Mouse (Mus musculus) MEL (cell line): ENCODE measurements around the gene Eva1b.

Source experiments
- CTCF ChIP-seq, 3 experiments: IDR thresholded peaks in 2 of 3; conservative IDR thresholded peaks in 1 of 3; 2 replicates each; pipeline ENCODE4 v1.5.1; 2011 to 2012; ENCODE audit warnings: low read length in 3 of 3, low read depth in 2 of 3, mild to moderate bottlenecking in 2 of 3, improper control_type of control experiment in 1 of 3, inconsistent platforms in 1 of 3, mixed read lengths in 1 of 3, moderate library complexity in 1 of 3; ENCODE audit not compliant: control insufficient read depth in 1 of 3, insufficient read depth in 1 of 3, poor library complexity in 1 of 3, severe bottlenecking in 1 of 3
- EP300 ChIP-seq, 2 experiments: IDR thresholded peaks; 2 replicates each; pipeline ENCODE4 v1.6.1; 2011; ENCODE audit warnings: improper control_type of control experiment in 2 of 2, low read length in 2 of 2, low read depth in 1 of 2, mild to moderate bottlenecking in 1 of 2
- HCFC1 ChIP-seq: IDR thresholded peaks from 2 replicates; pipeline ENCODE4 v1.6.1; 2012; ENCODE audit warnings: low read depth, mild to moderate bottlenecking, inconsistent platforms, low read length, improper control_type of control experiment, moderate library complexity
- JUND ChIP-seq: IDR thresholded peaks from 2 replicates; pipeline ENCODE4 v1.6.1; 2011; ENCODE audit warnings: low read depth, mild to moderate bottlenecking, improper control_type of control experiment, low read length
- KAT2A ChIP-seq: conservative IDR thresholded peaks from 2 replicates; pipeline ENCODE4 v1.6.1; 2012; ENCODE audit warnings: low read depth, low read length, improper control_type of control experiment, inconsistent platforms
- MAFK ChIP-seq: IDR thresholded peaks from 2 replicates; pipeline ENCODE4 v1.6.1; 2011; ENCODE audit warnings: low read depth, mild to moderate bottlenecking, low read length, improper control_type of control experiment, borderline replicate concordance
- POLR2A ChIP-seq, 2 experiments: IDR thresholded peaks; 2 replicates each; pipeline ENCODE4 v1.6.1; 2011 to 2012; ENCODE audit warnings: low read length in 2 of 2, mild to moderate bottlenecking in 2 of 2, control low read depth in 1 of 2, improper control_type of control experiment in 1 of 2, low read depth in 1 of 2, moderate library complexity in 1 of 2; ENCODE audit not compliant: control insufficient read depth in 1 of 2, insufficient read depth in 1 of 2, poor library complexity in 1 of 2
- POLR2AphosphoS2 ChIP-seq: IDR thresholded peaks from 2 replicates; pipeline ENCODE4 v1.6.1; 2011; ENCODE audit warnings: low read length, improper control_type of control experiment
- RAD21 ChIP-seq: IDR thresholded peaks from 2 replicates; pipeline ENCODE4 v1.6.1; 2011; ENCODE audit warnings: mild to moderate bottlenecking, low read depth, low read length, improper control_type of control experiment
- SIN3A ChIP-seq: IDR thresholded peaks from 2 replicates; pipeline ENCODE4 v1.6.1; 2012; ENCODE audit warnings: low read length, improper control_type of control experiment, inconsistent platforms
- TCF12 ChIP-seq: IDR thresholded peaks from 2 replicates; pipeline ENCODE4 v1.6.1; 2014; ENCODE audit warnings: low read depth, mild to moderate bottlenecking, inconsistent platforms, low read length, improper control_type of control experiment, moderate library complexity
- USF1 ChIP-seq: IDR thresholded peaks from 2 replicates; pipeline ENCODE4 v1.6.1; 2014; ENCODE audit warnings: low read depth, mild to moderate bottlenecking, inconsistent platforms, low read length, improper control_type of control experiment, moderate library complexity
- ZMIZ1 ChIP-seq: IDR thresholded peaks from 2 replicates; pipeline ENCODE4 v1.6.1; 2012; ENCODE audit warnings: low read depth, mild to moderate bottlenecking, inconsistent platforms, low read length, improper control_type of control experiment, moderate library complexity

DNA sequence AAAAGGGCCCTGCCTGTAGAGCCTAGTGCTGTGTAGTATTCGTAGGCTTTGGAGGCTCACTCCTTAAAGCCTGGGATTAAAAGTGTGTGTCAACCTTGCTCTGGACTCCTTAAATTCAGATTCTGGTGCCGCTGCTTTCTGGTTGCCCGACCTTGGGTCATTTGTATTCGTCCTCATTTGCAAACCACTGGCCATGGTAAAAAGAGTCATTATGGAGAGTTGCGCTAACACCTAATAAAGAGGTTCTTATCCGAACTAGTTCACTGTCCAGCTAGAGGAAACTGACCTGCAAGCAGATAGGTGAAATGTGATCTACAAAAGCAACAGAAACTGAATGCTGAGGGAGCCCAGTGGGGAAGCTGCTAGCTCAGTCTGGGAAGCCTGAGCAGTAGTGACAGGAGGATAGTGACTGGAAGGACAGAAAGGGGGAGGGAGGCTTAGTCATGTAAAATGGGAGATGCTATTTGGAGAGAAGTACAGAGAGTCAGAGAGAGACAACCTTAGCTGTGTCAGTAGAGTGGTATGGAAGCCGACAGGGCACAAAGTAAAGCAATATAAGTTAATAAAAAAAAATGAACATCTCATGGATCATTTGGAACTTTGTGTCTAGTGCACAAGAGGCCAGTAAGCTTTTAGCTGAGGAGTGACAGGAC, 42.3 kb upstream of the Eva1b start:
- no peak for TF ChIP-seq CTCF (IDR thresholded peaks at IDR 0.05 in 2 of 3, conservative IDR thresholded peaks at IDR 0.05 in 1 of 3; ENCODE audit: control insufficient read depth in 1 of 3, insufficient read depth in 1 of 3, low read depth in 2 of 3, low read length in 3 of 3, poor library complexity in 1 of 3, severe bottlenecking in 1 of 3)
- TF ChIP-seq ZMIZ1, result no peak
- TF ChIP-seq EP300 (IDR thresholded peaks at IDR 0.05; ENCODE audit: low read depth in 1 of 2, low read length in 2 of 2), result no peak
- TF ChIP-seq SIN3A, result no peak
- TF ChIP-seq MAFK, result no peak
- TF ChIP-seq POLR2AphosphoS2, result no peak
- TF ChIP-seq TCF12, result no peak
- no peak for TF ChIP-seq RAD21
- no peak for TF ChIP-seq HCFC1
- TF ChIP-seq KAT2A, result no peak
- TF ChIP-seq POLR2A (IDR thresholded peaks at IDR 0.05; ENCODE audit: control insufficient read depth in 1 of 2, insufficient read depth in 1 of 2, low read depth in 1 of 2, low read length in 2 of 2, poor library complexity in 1 of 2), result no peak
- TF ChIP-seq JUND, result no peak
- TF ChIP-seq USF1, result no peak
